Mouse (Mus musculus) heart, embryonic 14.5 days (tissue): Measurements from ENCODE around the gene 1700056E22Rik. TPM values are rescaled to one million over a fixed set of nuclear protein-coding genes. Genes with fewer than 3 reads are reported as not detected.

Experiments used
- ATAC-seq: fragments of 200-750 bp; cut with Nextera tagmentation; 2 replicates; pipeline ENCODE4 v1.8.0; 2017; ENCODE audit warnings: low read depth, moderate TSS enrichment; ENCODE audit not compliant: insufficient number of reproducible peaks, insufficient read depth, low FRiP score
- H3K27ac ChIP-seq, 2 experiments: fragments of 200-500 bp in 1 of 2; fragments of 300-500 bp in 1 of 2; sonication (generic) in 1 of 2; replicated peaks in 1 of 2; 2 replicates each; pipeline ENCODE4 v1.5.1; 2012 to 2014; ENCODE audit warnings: low read depth in 2 of 2, low read length in 2 of 2, control low read depth in 1 of 2, mild to moderate bottlenecking in 1 of 2, mixed read lengths in 1 of 2; ENCODE audit not compliant: control insufficient read depth in 1 of 2, insufficient read depth in 1 of 2
- H3K27me3 ChIP-seq: fragments of 300-500 bp; sonication (generic); 2 replicates; pipeline ENCODE4 v1.6.1; 2014; ENCODE audit warnings: mild to moderate bottlenecking, low read length, control low read depth; ENCODE audit not compliant: control insufficient read depth, insufficient read depth
- H3K36me3 ChIP-seq: fragments of 300-500 bp; sonication (generic); 2 replicates; pipeline ENCODE4 v1.6.1; 2014; ENCODE audit warnings: mild to moderate bottlenecking, control low read depth, low read length, mixed read lengths; ENCODE audit not compliant: control insufficient read depth, insufficient read depth
- H3K4me1 ChIP-seq, 2 experiments: fragments of 200-500 bp in 1 of 2; fragments of 300-500 bp in 1 of 2; sonication (generic) in 1 of 2; 2 replicates each; pipeline ENCODE4 v1.6.1; 2012 to 2014; ENCODE audit warnings: low read length in 2 of 2, control low read depth in 1 of 2, mixed read lengths in 1 of 2; ENCODE audit not compliant: control insufficient read depth in 2 of 2, insufficient read depth in 2 of 2
- H3K4me2 ChIP-seq: fragments of 300-500 bp; sonication (generic); 2 replicates; pipeline ENCODE4 v1.6.1; 2014; ENCODE audit warnings: mild to moderate bottlenecking, low read length
- H3K4me3 ChIP-seq, 2 experiments: fragments of 200-500 bp in 1 of 2; fragments of 300-500 bp in 1 of 2; sonication (generic) in 1 of 2; 2 replicates each; pipeline ENCODE4 v1.5.1; 2012 to 2014; ENCODE audit warnings: low read length in 2 of 2, mild to moderate bottlenecking in 2 of 2, control low read depth in 1 of 2, low read depth in 1 of 2, moderate library complexity in 1 of 2; ENCODE audit not compliant: control insufficient read depth in 1 of 2, insufficient read depth in 1 of 2
- H3K9ac ChIP-seq: fragments of 300-500 bp; sonication (generic); 2 replicates; pipeline ENCODE4 v1.6.1; 2014; ENCODE audit warnings: mild to moderate bottlenecking, low read length
- H3K9me3 ChIP-seq: fragments of 300-500 bp; sonication (generic); 2 replicates; pipeline ENCODE4 v1.6.1; 2016; ENCODE audit warnings: low read length, control low read depth; ENCODE audit not compliant: control insufficient read depth
- whole genome bisulfite sequencing: fragments of 180-500 bp; shearing (Covaris S2); extraction: QIAGEN DNeasy Blood & Tissue Kit; methylation state at CpG from one replicate; pipeline ENCODE4 v1.1.7; 2014; 5-methylcytosine and 5-hydroxymethylcytosine counted together
- polyA plus RNA-seq: library from polyadenylated mRNA; unstranded; fragments of >200 nt; fragmentation: Nextera tagmentation; extraction: Ambion mirVana; gene quantifications from 2 replicates; pipeline ENCODE4 v1.2.1, GENCODE M21; 2014

The 1700056E22Rik gene
- polyA plus RNA-seq, 1 experiment from 2014 or later, result 2.4 TPM

GRCm38 (mm10) chr1:184060381-184060780, 26.3 kb upstream of the 1700056E22Rik start:
- H3K4me3 ChIP-seq, result no peak overlapping the region
- no peaks in the 10 kb centered on the region for H3K36me3 ChIP-seq
- no peak overlapping the region for H3K4me2 ChIP-seq
- 39% methylated on average over 8 of the region's 9 CpGs for WGBS
- H3K27me3 ChIP-seq, result no peaks in the 10 kb centered on the region
- H3K9ac ChIP-seq, result peak overlapping the region; percentile 51; the same call in 1 of the 2 replicates
- H3K4me1 ChIP-seq, result peaks cover 27 to 66% of the 10 kb centered on the region in 2 experiments
- no peak for ATAC-seq
- H3K27ac ChIP-seq, result peak overlapping the region; percentile 74 to 81; a peak in 3 of 4 replicates
- H3K9me3 ChIP-seq, result no peaks in the 10 kb centered on the region

GRCm38 (mm10) chr1:184059814-184060213, 25.7 kb upstream of the 1700056E22Rik start:
- Histone ChIP-seq H3K9ac (no peak overlapping the region), H3K4me3 (no peak overlapping the region), H3K27ac (peak overlapping the region in 1 of 2 experiments; percentile 74; a peak in 2 of 4 replicates), H3K9me3 (no peaks in the 10 kb centered on the region), H3K4me1 (peaks cover 26 to 61% of the 10 kb centered on the region in 2 experiments), H3K4me2 (no peak overlapping the region), H3K27me3 (no peaks in the 10 kb centered on the region), H3K36me3 (no peaks in the 10 kb centered on the region)
- WGBS, result 88% methylated on average over 3 of the region's 3 CpGs
- ATAC-seq, result no peak

GRCm38 (mm10) chr1:184058206-184058605, 24.1 kb upstream of the 1700056E22Rik start:
- Histone ChIP-seq H3K4me1 (peaks cover 23 to 51% of the 10 kb centered on the region in 2 experiments), H3K36me3 (no peaks in the 10 kb centered on the region), H3K27ac (peak overlapping the region; percentile 43 to 68; a peak in 3 of 4 replicates), H3K4me2 (no peak overlapping the region), H3K9ac (no peak overlapping the region), H3K4me3 (no peak overlapping the region), H3K9me3 (no peaks in the 10 kb centered on the region), H3K27me3 (no peaks in the 10 kb centered on the region)
- ATAC-seq, result no peak
- WGBS, result 60% methylated on average over 8 of the region's 8 CpGs

GRCm38 (mm10) chr1:184054176-184054575, 20.1 kb upstream of the 1700056E22Rik start:
- 0 out of 2 replicates have a peak overlapping the region, but pooled peaks have one; percentile 8 for H3K9ac ChIP-seq
- H3K27ac ChIP-seq, result no peak overlapping the region; a peak in 1 of 4 replicates
- WGBS, result 90% methylated on average over 2 of the region's 2 CpGs
- no peak for ATAC-seq
- H3K4me2 ChIP-seq, result no peak overlapping the region
- H3K4me3 ChIP-seq, result no peak overlapping the region
- no peaks in the 10 kb centered on the region for H3K36me3 ChIP-seq
- peaks cover 35 to 57% of the 10 kb centered on the region in 2 experiments for H3K4me1 ChIP-seq
- no peaks in the 10 kb centered on the region for H3K9me3 ChIP-seq
- no peaks in the 10 kb centered on the region for H3K27me3 ChIP-seq

GRCm38 (mm10) chr1:184053711-184054110, 19.6 kb upstream of the 1700056E22Rik start:
- Histone ChIP-seq H3K9ac (no peak overlapping the region), H3K4me3 (no peak overlapping the region), H3K36me3 (no peaks in the 10 kb centered on the region), H3K27ac (peak overlapping the region in 1 of 2 experiments; percentile 84; a peak in 1 of 4 replicates), H3K9me3 (no peaks in the 10 kb centered on the region), H3K27me3 (no peaks in the 10 kb centered on the region), H3K4me2 (no peak overlapping the region), H3K4me1 (peaks cover 40 to 60% of the 10 kb centered on the region in 2 experiments)
- WGBS, result 88% methylated on average over 4 of the region's 4 CpGs
- no peak for ATAC-seq

GRCm38 (mm10) chr1:184053141-184053540, 19.0 kb upstream of the 1700056E22Rik start:
- Histone ChIP-seq H3K9ac (peak overlapping the region; percentile 50; the same call in 1 of the 2 replicates), H3K36me3 (no peaks in the 10 kb centered on the region), H3K27me3 (no peaks in the 10 kb centered on the region), H3K27ac (peak overlapping the region; percentile 47 to 84; a peak in 3 of 4 replicates), H3K4me1 (peaks cover 37 to 61% of the 10 kb centered on the region in 2 experiments), H3K4me3 (no peak overlapping the region), H3K9me3 (no peaks in the 10 kb centered on the region), H3K4me2 (peak overlapping the region; percentile 13; the same call in 1 of the 2 replicates)
- no peak for ATAC-seq
- WGBS, result 42% methylated on average over 4 of the region's 4 CpGs

- Histone ChIP-seq H3K4me2 (peak overlapping the region; percentile 34), H3K27me3 (no peaks in the 10 kb centered on the region), H3K9ac (peak overlapping the region; percentile 50), H3K4me3 (no peak overlapping the region), H3K9me3 (no peaks in the 10 kb centered on the region), H3K4me1 (peaks cover 30 to 53% of the 10 kb centered on the region in 2 experiments), H3K27ac (peak overlapping the region; percentile 78 to 84), H3K36me3 (no peaks in the 10 kb centered on the region)
- no peak for ATAC-seq
- 31% methylated on average over 4 of the region's 4 CpGs for WGBS
Measured at GRCm38 (mm10) chr1:184052331-184052730, 18.2 kb upstream of the 1700056E22Rik start.

GRCm38 (mm10) chr1:184051824-184052223, 17.7 kb upstream of the 1700056E22Rik start:
- H3K27ac ChIP-seq, result peak overlapping the region; percentile 78 to 84
- H3K27me3 ChIP-seq, result no peaks in the 10 kb centered on the region
- no peak overlapping the region for H3K4me3 ChIP-seq
- no peak for ATAC-seq
- H3K9me3 ChIP-seq, result no peaks in the 10 kb centered on the region
- peaks cover 30 to 49% of the 10 kb centered on the region in 2 experiments for H3K4me1 ChIP-seq
- whole genome bisulfite sequencing, result 14% methylated on average over 6 of the region's 6 CpGs
- H3K4me2 ChIP-seq, result peak overlapping the region; percentile 34
- H3K9ac ChIP-seq, result peak overlapping the region; percentile 50
- H3K36me3 ChIP-seq, result no peaks in the 10 kb centered on the region
